Comparison of ENCODE assay signal across 18 mouse cellular contexts in genomic region chr2:106844147-106844546, GRCm38 (mm10).
DNase-seq lines count a peak whose midpoint lies in the region; ATAC-seq lines count a peak whose summit lies in the region.
"Had no signal": no experiment of that assay in that cellular context is flagged by ENCODE, and none has a peak within 500 bp of the region (broad histone marks: within the 10 kb centered on the region; RNA-seq: fewer than 3 reads in every experiment).

No protein-coding gene starts in this region.

- peaks cover 60% of the 10 kb centered on the region for H3K4me1 ChIP-seq in heart, embryonic 12.5 days (replicated peaks)
- H3K4me1 ChIP-seq in kidney, embryonic 14.5 days (ENCODE audit: control insufficient read depth, insufficient read depth, low read length): peaks cover 37% of the 10 kb centered on the region
- no peaks in the 10 kb centered on the region for H3K4me1 ChIP-seq in neural tube, embryonic 14.5 days (ENCODE audit: control insufficient read depth, insufficient read depth, low read length)
- peaks cover 16% of the 10 kb centered on the region for H3K4me1 ChIP-seq in stomach, embryonic 16.5 days (ENCODE audit: control insufficient read depth, insufficient read depth, low read length)
- H3K4me1 ChIP-seq: megakaryocyte, embryonic 14.5 days had no signal

- peak overlapping the region; percentile 43 for H3K4me2 ChIP-seq in heart, embryonic 12.5 days
- H3K4me2 ChIP-seq in kidney, embryonic 14.5 days (replicated peaks; ENCODE audit: low read depth, low read length): peak overlapping the region; percentile 6; the same call in 1 of the 2 replicates
- H3K4me2 ChIP-seq in neural tube, embryonic 14.5 days (ENCODE audit: low read depth, low read length): no peak overlapping the region
- no peak overlapping the region for H3K4me2 ChIP-seq in stomach, embryonic 16.5 days (ENCODE audit: low read depth, low read length)

- H3K27ac ChIP-seq in heart, embryonic 12.5 days (ENCODE audit: poor library complexity, severe bottlenecking): peak overlapping the region; percentile 80
- H3K27ac ChIP-seq in kidney, embryonic 14.5 days (ENCODE audit: low read depth, low read length): peak overlapping the region; percentile 71; the same call in 1 of the 2 replicates
- no peak overlapping the region for H3K27ac ChIP-seq in neural tube, embryonic 14.5 days (ENCODE audit: low read depth, low read length)
- H3K27ac ChIP-seq in stomach, embryonic 16.5 days (ENCODE audit: low read length): peak overlapping the region; percentile 72
- H3K27ac ChIP-seq: hindbrain, postnatal 0 days had no signal

- WGBS in heart, embryonic 12.5 days: 52% methylated on average over 9 of the region's 9 CpGs
- WGBS in kidney, embryonic 14.5 days: 42% methylated on average over 9 of the region's 9 CpGs
- WGBS in neural tube, embryonic 14.5 days: 65% methylated on average over 9 of the region's 9 CpGs
- WGBS in stomach, embryonic 16.5 days: 51% methylated on average over 9 of the region's 9 CpGs

- H3K4me3 ChIP-seq in heart, embryonic 12.5 days: no peak overlapping the region
- H3K4me3 ChIP-seq in kidney, embryonic 14.5 days (ENCODE audit: low read length): no peak overlapping the region
- no peak overlapping the region for H3K4me3 ChIP-seq in neural tube, embryonic 14.5 days (ENCODE audit: low read depth, low read length)
- no peak overlapping the region for H3K4me3 ChIP-seq in stomach, embryonic 16.5 days (replicated peaks; ENCODE audit: low read length)
- H3K4me3 ChIP-seq: megakaryocyte, embryonic 14.5 days had no signal

- intact Hi-C loops in heart, postnatal 10 days (cut with DNase I): no loop called here

- ATAC-seq in heart, embryonic 12.5 days (ENCODE audit: insufficient number of reproducible peaks, low FRiP score): peak; percentile 44; the same call in 1 of the 2 replicates
- no peak for ATAC-seq in kidney, embryonic 14.5 days (ENCODE audit: low FRiP score, low TSS enrichment)
- peak; percentile 31; the same call in 1 of the 2 replicates for ATAC-seq in neural tube, embryonic 14.5 days (ENCODE audit: low read depth)
- peak; percentile 61; the same call in 1 of the 2 replicates for ATAC-seq in stomach, embryonic 16.5 days (ENCODE audit: insufficient read depth, low FRiP score)
- ATAC-seq: hindbrain, postnatal 0 days; lung, postnatal 0 days had no signal

- 0 out of 2 replicates have a peak, but pooled peaks cover 7% of the 10 kb centered on the region for H3K36me3 ChIP-seq in heart, embryonic 12.5 days
- no peaks in the 10 kb centered on the region for H3K36me3 ChIP-seq in kidney, embryonic 14.5 days (ENCODE audit: control insufficient read depth, insufficient read depth, low read length)
- no peaks in the 10 kb centered on the region for H3K36me3 ChIP-seq in neural tube, embryonic 14.5 days (ENCODE audit: control insufficient read depth, insufficient read depth, low read length)
- H3K36me3 ChIP-seq in stomach, embryonic 16.5 days (ENCODE audit: control insufficient read depth, insufficient read depth, low read length): no peaks in the 10 kb centered on the region

- no peaks in the 10 kb centered on the region for H3K27me3 ChIP-seq in heart, embryonic 12.5 days (replicated peaks)
- no peaks in the 10 kb centered on the region for H3K27me3 ChIP-seq in kidney, embryonic 14.5 days (ENCODE audit: control insufficient read depth, insufficient read depth, low read length)
- H3K27me3 ChIP-seq in neural tube, embryonic 14.5 days (ENCODE audit: control insufficient read depth, insufficient read depth, low read length): no peaks in the 10 kb centered on the region
- no peaks in the 10 kb centered on the region for H3K27me3 ChIP-seq in stomach, embryonic 16.5 days (ENCODE audit: control insufficient read depth, insufficient read depth, low read length)
- H3K27me3 ChIP-seq: megakaryocyte, embryonic 14.5 days had no signal

- H3K9ac ChIP-seq in heart, embryonic 12.5 days: 0 out of 2 replicates have a peak overlapping the region, but pooled peaks have one; percentile 3
- H3K9ac ChIP-seq in kidney, embryonic 14.5 days (ENCODE audit: low read depth, low read length): 0 out of 2 replicates have a peak overlapping the region, but pooled peaks have one; percentile 1
- H3K9ac ChIP-seq in neural tube, embryonic 14.5 days (replicated peaks; ENCODE audit: low read depth, low read length): no peak overlapping the region
- H3K9ac ChIP-seq in stomach, embryonic 16.5 days (ENCODE audit: low read length): 0 out of 2 replicates have a peak overlapping the region, but pooled peaks have one; percentile 5

- no peak for DNase-seq in heart, postnatal 10 days
- no peak for DNase-seq in kidney, postnatal 4 days
- DNase-seq in neural tube, embryonic 10.5 days (ENCODE audit: extremely low spot score, low spot score): no peak
- DNase-seq in layer of hippocampus, postnatal 36 days: no peak
- DNase-seq: adrenal gland, postnatal 14 days; cerebellum, adult 11-12 months; cerebellum, postnatal 25 days; gastrocnemius, postnatal 10 days; kidney, postnatal 25 days; layer of hippocampus, adult 9-11 months; thymus, postnatal 25 days had no signal

- H3K9me3 ChIP-seq in heart, embryonic 12.5 days (replicated peaks): no peaks in the 10 kb centered on the region
- H3K9me3 ChIP-seq in kidney, embryonic 14.5 days (ENCODE audit: control insufficient read depth, low read length): no peaks in the 10 kb centered on the region
- no peaks in the 10 kb centered on the region for H3K9me3 ChIP-seq in neural tube, embryonic 14.5 days (ENCODE audit: control insufficient read depth, low read length)
- no peaks in the 10 kb centered on the region for H3K9me3 ChIP-seq in stomach, embryonic 16.5 days (replicated peaks; ENCODE audit: control insufficient read depth, low read length)

Comparison
In these comparisons a context has a peak if more than half of its experiments do, and no peak if none do; other contexts are left out.
1. H3K4me2 ChIP-seq: peak in heart, embryonic 12.5 days (single experiment) and kidney, embryonic 14.5 days (single experiment); none in neural tube, embryonic 14.5 days (single experiment) and stomach, embryonic 16.5 days (single experiment).